Mouse (Mus musculus): Measurements from ENCODE around the gene Mcl1.

Mcl1 gene

GRCm38 (mm10) chr3:95707497-95707896 is 48.9 kb downstream of the Mcl1 start:
- peak in 1 of 2 experiments; percentile 17 for DNase-seq (ENCODE audit: low spot score in 2 of 2)

DNA sequence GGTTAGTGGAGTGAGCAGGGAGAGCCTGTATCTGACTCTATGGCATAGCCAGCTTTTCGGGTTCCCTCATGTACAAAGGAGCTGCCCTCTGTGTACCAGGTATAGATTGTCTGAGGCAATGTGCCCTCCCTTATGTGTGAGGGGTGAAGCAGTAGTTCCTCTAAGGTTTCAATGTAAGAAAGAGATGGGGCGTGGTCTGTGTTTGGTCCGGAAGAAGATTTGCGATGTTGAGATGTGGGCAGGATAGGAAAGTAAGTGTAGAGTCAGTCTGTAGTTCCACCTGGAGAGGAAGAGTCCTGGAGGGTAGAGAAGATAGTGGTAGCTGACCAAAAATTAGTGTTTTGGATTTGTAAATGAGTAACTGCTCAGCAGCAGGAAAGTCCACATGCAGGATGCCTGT is 50.5 kb downstream of the Mcl1 start:
- DNase-seq (ENCODE audit: low spot score in 2 of 2) = no peak

- DNase-seq (ENCODE audit: low spot score in 2 of 2) = no peak
These were observed 51.4 kb downstream of the Mcl1 start for GRCm38 (mm10) chr3:95709967-95710366.
